Mouse (Mus musculus) cerebellum, adult (tissue): ENCODE data around the gene Fancc.

Experiments
- ATAC-seq: cut with Nextera tagmentation; 2 replicates; pipeline ENCODE4 v1.9.2; 2017; ENCODE audit warnings: mild to moderate bottlenecking, moderate library complexity, mixed read lengths; ENCODE audit not compliant: insufficient number of reproducible peaks, low FRiP score, low TSS enrichment

The Fancc gene

GRCm38 (mm10) chr13:63496646-63497582, at the start of gene Fancc:
Gene Fancc, minus strand, starts transcription at chr13:63497278.
- no peak for ATAC-seq

DNA sequence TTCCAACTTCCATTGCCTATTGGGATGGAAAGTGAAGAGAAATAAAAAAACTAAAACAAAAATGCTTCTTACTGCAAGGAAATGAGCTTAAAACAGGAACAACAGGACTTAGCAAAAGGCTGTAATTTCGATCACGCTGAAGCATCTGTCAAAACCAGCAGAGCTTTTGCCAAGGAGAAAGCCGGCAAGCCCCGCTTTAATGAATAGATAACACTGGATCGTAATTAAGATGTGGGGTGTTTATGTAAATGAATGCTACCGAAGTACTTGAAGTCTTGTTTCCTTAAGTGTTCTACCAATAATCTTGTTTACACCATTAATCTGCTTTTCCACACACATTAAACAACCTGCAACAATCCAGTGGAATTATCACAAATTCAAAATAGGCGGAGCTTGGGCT, 48.2 kb upstream of the Fancc start:
- no peak for ATAC-seq

- no peak for ATAC-seq
Observed at GRCm38 (mm10) chr13:63544967-63545253, 47.8 kb upstream of the Fancc start.

DNA sequence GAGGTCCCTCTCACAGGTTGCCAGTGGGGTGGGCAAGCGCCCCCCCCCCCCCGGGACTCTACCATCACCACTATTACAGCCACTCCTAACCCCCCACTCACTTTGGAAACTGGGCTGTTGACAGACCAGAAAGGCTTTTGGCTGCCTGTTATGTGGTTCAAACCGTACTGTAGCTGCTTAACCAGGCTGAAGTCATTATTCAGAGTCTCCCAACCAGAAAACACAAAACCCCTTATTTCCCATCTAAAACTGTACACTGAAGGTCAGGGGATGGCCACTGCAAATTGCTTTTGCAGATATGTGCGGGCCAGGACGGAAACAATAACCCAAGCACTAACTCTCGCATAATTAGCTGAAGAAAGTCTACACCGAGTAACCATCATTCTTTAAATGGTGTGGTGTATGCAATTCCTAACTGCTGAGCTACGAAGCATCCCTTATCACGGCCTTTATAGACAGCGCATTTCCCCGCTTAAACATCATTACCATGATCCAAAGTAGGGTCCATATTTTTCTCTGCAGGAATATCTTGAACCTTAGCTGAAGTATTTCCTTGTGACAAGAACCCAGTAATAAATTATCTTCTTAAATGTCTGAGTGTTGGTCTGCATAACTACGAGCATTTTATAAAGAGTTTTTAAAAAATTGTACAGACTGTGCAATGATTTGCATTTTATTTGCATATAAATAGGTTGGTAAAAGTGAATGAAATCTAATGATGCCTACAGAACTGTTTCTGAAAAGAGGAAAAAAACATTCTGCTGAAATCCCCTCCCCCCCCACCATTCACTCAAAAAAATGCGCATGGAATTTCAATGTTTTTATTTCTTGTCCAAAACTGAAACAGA, 47.3 kb upstream of the Fancc start:
- no peak for ATAC-seq

- ATAC-seq, result no peak
Observed at GRCm38 (mm10) chr13:63543459-63543858, 46.4 kb upstream of the Fancc start.

DNA sequence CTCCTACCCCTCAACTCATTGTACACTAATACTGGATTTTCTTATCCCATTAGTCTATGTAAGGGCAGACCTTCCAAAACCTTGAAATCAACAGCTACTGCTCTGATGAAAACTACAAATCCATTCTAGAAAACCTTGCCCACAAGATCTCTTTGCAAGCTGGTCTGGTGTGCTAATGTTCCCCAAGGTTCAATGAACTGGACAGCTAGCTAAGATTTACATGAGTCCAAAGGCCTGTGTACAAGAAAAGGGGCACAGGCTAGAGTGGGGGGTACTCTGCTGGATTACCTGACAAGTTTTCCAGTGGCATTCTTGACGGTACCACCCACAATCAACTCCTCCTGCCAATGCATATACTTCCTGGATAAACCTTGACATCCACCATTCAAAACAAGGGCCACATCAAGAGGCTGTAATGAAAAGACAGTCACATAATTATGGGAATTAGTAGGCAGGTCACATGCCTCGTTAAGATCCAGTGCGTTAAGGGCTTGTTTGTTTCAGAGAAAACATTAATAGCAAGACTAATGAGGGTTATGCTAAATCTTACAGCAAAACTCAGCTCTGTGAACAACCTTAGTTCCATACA, 45.8 kb upstream of the Fancc start:
- no peak for ATAC-seq

- ATAC-seq, result no peak
Observed at GRCm38 (mm10) chr13:63541510-63541909, 44.4 kb upstream of the Fancc start.

GRCm38 (mm10) chr13:63540584-63540983, 43.5 kb upstream of the Fancc start:
- ATAC-seq, result no peak

DNA sequence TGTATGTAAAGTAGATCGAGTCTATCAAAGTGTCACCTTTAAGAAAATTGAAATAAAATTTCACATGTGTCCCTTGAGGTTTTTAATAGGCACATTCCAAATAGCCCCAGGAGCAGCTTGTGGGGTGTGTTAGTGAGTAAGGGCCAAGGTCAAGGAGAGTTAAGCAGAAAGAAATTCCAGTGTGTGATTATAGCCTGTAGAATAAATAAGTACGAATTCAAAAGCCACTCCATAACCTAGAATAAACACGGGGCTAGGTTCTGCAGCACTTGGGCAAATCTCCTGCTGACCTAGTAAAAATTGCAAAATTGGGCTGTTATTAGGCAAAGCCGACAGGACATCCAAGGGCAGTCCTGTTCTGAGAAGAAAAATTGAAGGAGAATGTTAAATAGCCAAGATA, 37.9 kb upstream of the Fancc start:
- no peak for ATAC-seq

- no peak for ATAC-seq
Observed at GRCm38 (mm10) chr13:63530857-63531256, 33.8 kb upstream of the Fancc start.

GRCm38 (mm10) chr13:63530371-63530764, 33.3 kb upstream of the Fancc start:
- no peak for ATAC-seq

- no peak for ATAC-seq
Observed at GRCm38 (mm10) chr13:63529602-63530370, 32.7 kb upstream of the Fancc start.

- no peak for ATAC-seq
Observed at GRCm38 (mm10) chr13:63528852-63529251, 31.8 kb upstream of the Fancc start.

DNA sequence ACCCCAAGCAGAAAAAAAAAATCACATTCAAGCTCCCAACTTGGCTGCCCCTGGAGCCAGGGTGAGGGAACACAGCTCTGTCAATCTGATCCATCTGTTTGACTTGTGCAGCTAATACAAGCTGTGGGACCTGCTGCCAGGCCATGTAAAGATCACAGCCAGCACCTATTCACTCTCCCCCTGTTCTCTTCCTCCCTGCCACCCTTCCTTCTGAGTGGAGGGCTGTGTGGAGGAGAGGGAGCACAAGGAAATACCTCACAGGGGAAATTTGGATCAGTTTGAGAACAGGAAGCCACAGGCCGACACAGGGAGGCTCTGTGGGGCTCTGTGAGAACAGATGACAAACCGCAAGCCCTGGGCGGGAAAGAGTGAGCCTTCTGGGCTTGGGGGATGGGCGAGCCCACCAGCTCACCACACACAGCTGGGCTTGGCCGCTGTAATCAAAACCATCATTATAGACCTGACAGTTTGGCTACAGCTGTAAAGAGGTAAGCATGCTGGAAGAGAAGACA, 31.1 kb upstream of the Fancc start:
- 0 out of 2 replicates have a peak, but pooled peaks have one; percentile 31 for ATAC-seq

GRCm38 (mm10) chr13:63525571-63526197, 28.6 kb upstream of the Fancc start:
- ATAC-seq, result no peak

DNA sequence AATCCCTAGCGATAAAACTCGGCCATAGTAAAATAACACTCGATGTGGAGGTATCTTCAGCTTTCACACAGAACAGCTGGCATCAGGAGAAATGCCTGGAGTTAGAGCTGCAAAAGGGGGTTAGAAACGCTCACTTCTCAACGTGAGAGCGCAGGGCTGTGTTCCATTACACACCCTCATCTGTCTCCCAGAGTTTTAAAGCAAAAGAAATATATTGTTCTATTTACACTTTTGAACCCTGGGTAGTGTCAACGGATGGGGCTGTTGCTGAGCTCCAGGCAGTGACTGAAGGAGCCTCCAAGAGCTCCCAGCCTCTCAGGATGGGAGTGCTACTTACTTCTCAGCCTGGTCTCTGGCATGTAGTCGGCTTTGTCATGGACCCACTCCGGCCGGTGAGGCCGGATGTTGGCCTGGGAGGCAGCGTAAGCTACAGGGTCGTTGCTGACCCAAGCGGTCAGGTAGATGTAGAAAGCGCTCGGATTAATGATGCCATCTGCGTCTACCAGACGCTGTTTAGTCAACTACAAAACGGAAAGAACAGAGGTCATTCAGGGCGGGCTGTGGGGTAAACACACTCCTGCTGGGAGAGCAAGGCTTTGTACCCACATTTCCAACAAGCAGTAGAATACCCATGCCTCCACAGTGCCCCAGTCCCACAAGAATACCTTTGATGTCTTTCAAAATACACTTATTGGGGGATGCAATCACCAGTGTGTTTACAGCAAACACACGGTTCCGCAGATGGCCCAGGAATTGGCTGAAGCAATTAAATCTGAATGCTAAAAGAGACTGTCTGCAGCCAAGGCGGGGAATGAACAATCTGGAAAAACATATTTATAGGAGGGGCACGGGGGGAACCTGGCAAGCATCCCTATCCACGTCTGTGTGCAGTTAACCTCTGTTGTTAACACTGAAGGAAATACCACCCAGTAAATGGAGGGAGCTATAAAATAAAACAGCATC, 27.8 kb upstream of the Fancc start:
- no peak for ATAC-seq

- no peak for ATAC-seq
Observed at GRCm38 (mm10) chr13:63524061-63524460, 27.0 kb upstream of the Fancc start.

GRCm38 (mm10) chr13:63522832-63523231, 25.8 kb upstream of the Fancc start:
- no peak for ATAC-seq

GRCm38 (mm10) chr13:63520110-63520509, 23.0 kb upstream of the Fancc start:
- no peak for ATAC-seq
